Mouse (Mus musculus): ENCODE data around the gene Aurkb. TPM values are rescaled to one million over a fixed set of nuclear protein-coding genes. Genes with fewer than 3 reads are reported as not detected.

The Aurkb gene
- polyA plus RNA-seq, 2 experiments, result 109 to 124 TPM

DNA sequence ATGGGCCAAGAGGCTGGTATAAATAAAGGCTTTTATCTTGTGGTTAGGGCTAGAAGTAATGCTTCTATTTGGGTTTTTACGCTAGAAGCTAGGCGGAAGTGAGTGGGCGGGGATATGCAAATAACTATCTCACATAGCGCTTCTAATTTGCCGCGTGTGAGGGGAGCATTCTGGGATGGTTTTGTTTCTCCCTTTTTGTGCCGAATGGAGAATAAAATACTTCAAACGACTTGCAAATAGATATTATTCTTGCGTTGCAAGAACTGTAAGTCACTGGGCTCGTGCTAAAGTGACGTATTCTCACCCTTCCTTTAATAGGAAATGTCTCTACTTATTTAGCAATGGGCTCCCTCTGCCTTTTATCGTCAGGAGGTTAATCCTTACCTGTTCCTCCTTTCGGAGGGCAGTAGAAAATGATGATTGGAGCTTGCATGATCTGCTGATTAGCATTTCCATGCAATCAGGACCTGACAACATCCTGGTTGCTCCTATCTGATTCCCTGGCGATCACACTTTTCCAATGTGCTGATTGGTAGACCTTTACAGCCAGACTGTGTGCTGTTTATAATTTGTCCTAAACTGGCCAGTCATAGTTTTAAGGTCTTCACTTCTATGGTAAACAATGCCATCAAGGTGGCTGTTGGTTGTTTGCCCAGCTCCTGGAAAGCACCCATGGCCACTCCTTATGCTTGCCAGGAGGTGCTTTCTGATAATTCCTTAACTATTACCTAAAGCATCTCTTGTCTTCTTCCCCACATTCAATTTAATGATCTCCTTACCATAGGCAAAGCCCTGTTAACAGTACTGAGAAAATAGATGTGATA is 27.8 kb downstream of the Aurkb start:
- H3K36me3 ChIP-seq (ENCODE audit: control insufficient read depth, insufficient read depth, low read length), result no peaks in the 10 kb centered on the region
- peak overlapping the region; percentile 39 for H3K4me2 ChIP-seq (replicated peaks; ENCODE audit: low read depth, low read length, severe bottlenecking)
- peak overlapping the region; percentile 55 for H3K9ac ChIP-seq (ENCODE audit: low read depth, low read length, severe bottlenecking)
- no peaks in the 10 kb centered on the region for H3K9me3 ChIP-seq (ENCODE audit: control insufficient read depth, low read length)
- peak overlapping the region; percentile 22 for H3K4me3 ChIP-seq (replicated peaks; ENCODE audit: low read length)
- H3K4me1 ChIP-seq (ENCODE audit: control insufficient read depth, insufficient read depth, low read length), result peaks cover 22% of the 10 kb centered on the region
- peak overlapping the region; percentile 90 for H3K27ac ChIP-seq (replicated peaks; ENCODE audit: low read depth, low read length)
- no peaks in the 10 kb centered on the region for H3K27me3 ChIP-seq (ENCODE audit: control insufficient read depth, insufficient read depth, low read length)
- under 1% methylated on average over 14 of the region's 14 CpGs for WGBS
- DNase-seq (ENCODE audit: low spot score) (peak; percentile 92), ATAC-seq (ENCODE audit: low FRiP score, low read depth) (peak; percentile 77)
- TF ChIP-seq POLR2A (IDR thresholded peaks at IDR 0.05; ENCODE audit: borderline replicate concordance, extremely low read depth, insufficient read depth, insufficient read length), result peak; percentile 99; the same call in 1 of the 2 replicates

DNA sequence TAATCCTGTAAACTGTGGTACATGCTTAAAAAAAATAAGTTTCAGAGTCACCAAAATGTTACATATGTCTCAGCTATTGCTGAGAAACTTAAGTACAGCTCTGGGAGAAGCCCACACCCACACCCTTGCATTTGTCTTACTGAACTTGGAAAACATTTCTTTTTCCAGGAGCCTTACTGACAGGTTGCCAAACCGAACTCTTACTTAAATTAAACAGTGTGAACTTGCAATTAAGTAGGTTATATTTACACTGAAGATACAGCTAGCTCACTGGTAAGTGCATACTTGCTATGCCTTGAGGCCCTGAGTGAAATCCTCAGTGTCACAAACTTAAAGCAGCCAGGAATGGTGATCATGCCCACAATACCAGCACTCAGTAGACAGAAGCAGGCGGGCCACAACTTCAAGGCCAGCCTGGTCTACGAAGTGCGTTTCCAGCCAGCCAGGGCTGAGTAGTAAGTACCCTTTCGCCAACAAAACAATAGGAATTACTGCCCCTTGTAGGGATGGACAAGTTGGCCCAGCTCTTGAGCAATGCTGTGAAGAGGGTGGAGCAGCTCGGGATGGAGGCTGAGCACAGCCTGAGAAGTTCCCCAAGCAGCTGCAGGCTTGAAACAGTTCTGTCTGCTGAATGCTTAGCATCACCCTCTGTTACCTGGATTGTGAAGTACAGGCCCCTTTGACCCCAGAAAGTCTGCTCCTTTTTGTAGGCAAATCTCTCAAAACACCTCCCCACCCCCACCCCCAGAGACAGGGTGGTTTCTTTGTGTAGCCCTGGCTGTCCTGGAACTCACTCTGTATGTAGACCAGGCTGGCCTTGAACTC is 28.7 kb downstream of the Aurkb start:
- Histone ChIP-seq H3K27me3 (ENCODE audit: control insufficient read depth, insufficient read depth, low read length) (no peaks in the 10 kb centered on the region), H3K27ac (replicated peaks; ENCODE audit: low read depth, low read length) (peak overlapping the region; percentile 90), H3K9me3 (ENCODE audit: control insufficient read depth, low read length) (no peaks in the 10 kb centered on the region), H3K4me1 (ENCODE audit: control insufficient read depth, insufficient read depth, low read length) (peaks cover 22% of the 10 kb centered on the region), H3K4me3 (replicated peaks; ENCODE audit: low read length) (no peak overlapping the region; the same call in 1 of the 2 replicates), H3K9ac (ENCODE audit: low read depth, low read length, severe bottlenecking) (no peak overlapping the region), H3K4me2 (replicated peaks; ENCODE audit: low read depth, low read length, severe bottlenecking) (peak overlapping the region; percentile 39; the same call in 1 of the 2 replicates), H3K36me3 (ENCODE audit: control insufficient read depth, insufficient read depth, low read length) (no peaks in the 10 kb centered on the region)
- WGBS, result 42% methylated on average over 6 of the region's 6 CpGs
- no peak for TF ChIP-seq POLR2A (IDR thresholded peaks at IDR 0.05; ENCODE audit: borderline replicate concordance, extremely low read depth, insufficient read depth, insufficient read length)
- DNase-seq (ENCODE audit: low spot score) (no peak), ATAC-seq (ENCODE audit: low FRiP score, low read depth) (no peak)

DNA sequence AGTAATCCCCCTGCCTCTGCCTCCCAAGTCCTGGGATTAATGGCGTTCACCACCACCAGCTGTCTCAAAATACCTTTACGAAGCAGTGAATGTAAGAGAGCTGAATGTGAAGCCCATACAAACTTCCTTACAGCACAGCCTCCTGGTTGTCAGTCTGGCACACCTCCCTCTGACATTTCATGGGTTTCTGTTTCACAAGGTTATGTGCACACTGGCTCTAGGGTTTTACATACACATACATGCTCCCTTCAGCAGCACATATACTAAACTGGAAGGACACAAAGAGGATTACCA is 29.3 kb downstream of the Aurkb start:
- WGBS, result 49% methylated on average over 2 of the region's 2 CpGs
- Histone ChIP-seq H3K4me1 (ENCODE audit: control insufficient read depth, insufficient read depth, low read length) (peaks cover 21% of the 10 kb centered on the region), H3K36me3 (ENCODE audit: control insufficient read depth, insufficient read depth, low read length) (no peaks in the 10 kb centered on the region), H3K27ac (replicated peaks; ENCODE audit: low read depth, low read length) (no peak overlapping the region), H3K27me3 (ENCODE audit: control insufficient read depth, insufficient read depth, low read length) (no peaks in the 10 kb centered on the region), H3K9ac (ENCODE audit: low read depth, low read length, severe bottlenecking) (no peak overlapping the region), H3K4me3 (replicated peaks; ENCODE audit: low read length) (no peak overlapping the region), H3K4me2 (replicated peaks; ENCODE audit: low read depth, low read length, severe bottlenecking) (no peak overlapping the region), H3K9me3 (ENCODE audit: control insufficient read depth, low read length) (no peaks in the 10 kb centered on the region)
- DNase-seq (ENCODE audit: low spot score), result no peak
- TF ChIP-seq POLR2A (IDR thresholded peaks at IDR 0.05; ENCODE audit: borderline replicate concordance, extremely low read depth, insufficient read depth, insufficient read length), result no peak
- ATAC-seq (ENCODE audit: low FRiP score, low read depth), result no peak

DNA sequence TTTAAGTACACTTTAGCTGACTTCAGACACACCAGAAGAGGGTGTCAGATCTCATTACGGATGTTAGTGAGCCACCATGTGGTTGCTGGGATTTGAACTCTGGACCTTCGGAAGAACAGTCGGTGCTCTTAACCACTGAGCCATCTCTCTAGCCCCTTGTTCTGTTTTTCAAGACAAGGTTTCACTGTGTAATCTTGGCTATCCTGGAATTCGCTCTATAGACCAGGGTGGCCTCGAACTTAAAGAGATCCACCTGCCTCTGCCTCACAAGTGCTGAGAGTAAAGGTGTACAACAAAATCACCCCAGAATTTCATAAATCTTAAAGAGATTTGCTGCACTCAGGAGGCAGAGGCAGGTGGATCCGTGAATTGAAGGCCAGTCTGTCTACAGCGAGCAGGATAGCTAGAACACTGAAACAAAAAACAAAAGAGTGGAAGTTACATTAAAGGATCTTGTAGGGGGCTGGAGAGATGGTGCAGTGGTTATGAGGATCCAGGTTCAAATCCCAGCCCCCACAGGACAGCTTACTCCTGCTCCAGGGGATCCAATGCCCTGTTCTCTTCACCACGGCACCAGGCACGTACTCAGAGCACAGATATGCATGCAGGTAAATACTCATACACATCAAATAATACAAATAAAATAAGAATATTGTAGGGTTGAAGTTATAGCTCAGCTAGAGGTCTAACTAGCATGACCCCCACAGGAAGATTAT is 30.5 kb downstream of the Aurkb start:
- Histone ChIP-seq H3K4me2 (replicated peaks; ENCODE audit: low read depth, low read length, severe bottlenecking) (no peak overlapping the region), H3K27ac (replicated peaks; ENCODE audit: low read depth, low read length) (no peak overlapping the region), H3K9me3 (ENCODE audit: control insufficient read depth, low read length) (no peaks in the 10 kb centered on the region), H3K4me3 (replicated peaks; ENCODE audit: low read length) (no peak overlapping the region), H3K4me1 (ENCODE audit: control insufficient read depth, insufficient read depth, low read length) (peaks cover 17% of the 10 kb centered on the region), H3K9ac (ENCODE audit: low read depth, low read length, severe bottlenecking) (no peak overlapping the region), H3K27me3 (ENCODE audit: control insufficient read depth, insufficient read depth, low read length) (no peaks in the 10 kb centered on the region), H3K36me3 (ENCODE audit: control insufficient read depth, insufficient read depth, low read length) (no peaks in the 10 kb centered on the region)
- no peak for TF ChIP-seq POLR2A (IDR thresholded peaks at IDR 0.05; ENCODE audit: borderline replicate concordance, extremely low read depth, insufficient read depth, insufficient read length)
- ATAC-seq (ENCODE audit: low FRiP score, low read depth), result no peak
- 59% methylated on average over 8 of the region's 9 CpGs for WGBS
- DNase-seq (ENCODE audit: low spot score), result no peak

DNA sequence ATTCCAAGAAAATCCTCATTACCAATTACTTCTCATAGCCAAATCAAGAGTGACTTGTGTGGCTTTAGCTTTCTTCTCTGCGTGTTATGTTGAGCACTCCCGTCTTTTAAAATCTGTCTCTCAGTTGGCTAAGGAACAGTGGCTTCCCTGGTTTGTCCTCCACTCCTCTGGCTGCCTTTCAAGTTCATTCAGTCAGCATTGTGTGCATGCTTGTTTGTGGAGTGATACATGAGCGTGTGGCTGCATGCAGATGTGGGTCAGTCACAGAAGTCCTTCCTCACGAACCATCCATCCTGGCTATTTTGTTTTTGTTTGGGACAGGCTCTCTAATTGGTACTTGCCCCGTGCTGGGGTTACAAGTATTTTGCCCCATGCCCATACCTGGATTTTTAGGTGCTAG is 31.1 kb downstream of the Aurkb start:
- ATAC-seq (ENCODE audit: low FRiP score, low read depth) (no peak), DNase-seq (ENCODE audit: low spot score) (no peak)
- whole genome bisulfite sequencing, result 71% methylated on average over 5 of the region's 5 CpGs
- H3K9ac ChIP-seq (ENCODE audit: low read depth, low read length, severe bottlenecking), result no peak overlapping the region
- H3K9me3 ChIP-seq (ENCODE audit: control insufficient read depth, low read length), result no peaks in the 10 kb centered on the region
- H3K27me3 ChIP-seq (ENCODE audit: control insufficient read depth, insufficient read depth, low read length), result no peaks in the 10 kb centered on the region
- no peak overlapping the region for H3K4me3 ChIP-seq (replicated peaks; ENCODE audit: low read length)
- H3K36me3 ChIP-seq (ENCODE audit: control insufficient read depth, insufficient read depth, low read length), result no peaks in the 10 kb centered on the region
- peaks cover 13% of the 10 kb centered on the region for H3K4me1 ChIP-seq (ENCODE audit: control insufficient read depth, insufficient read depth, low read length)
- no peak for TF ChIP-seq POLR2A (IDR thresholded peaks at IDR 0.05; ENCODE audit: borderline replicate concordance, extremely low read depth, insufficient read depth, insufficient read length)
- H3K27ac ChIP-seq (replicated peaks; ENCODE audit: low read depth, low read length), result no peak overlapping the region
- H3K4me2 ChIP-seq (replicated peaks; ENCODE audit: low read depth, low read length, severe bottlenecking), result no peak overlapping the region
